Comparison of ENCODE assay signal across 19 mouse cellular contexts in the genomic region with DNA sequence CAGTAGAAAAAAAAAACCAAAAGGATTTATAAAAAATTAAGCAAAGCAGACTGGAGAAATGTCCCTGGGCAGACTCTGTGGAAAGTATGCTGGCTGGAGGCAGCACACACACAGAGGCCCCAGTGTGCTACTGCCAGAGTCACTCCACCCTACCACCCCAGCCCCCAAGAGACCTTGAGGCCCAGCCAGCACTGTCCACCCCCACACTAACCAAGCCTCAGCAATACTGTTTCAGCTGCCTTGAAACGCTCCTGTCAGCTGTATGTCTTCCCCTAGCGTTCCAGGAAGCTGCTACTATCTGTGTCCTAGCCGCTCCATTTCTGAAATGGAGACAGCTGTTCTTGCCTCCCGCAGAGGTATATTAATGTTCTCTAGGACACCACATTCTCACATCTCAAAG. TPM values are rescaled to one million over a fixed set of nuclear protein-coding genes. Genes with fewer than 3 reads are reported as not detected.
DNase-seq lines count a peak whose midpoint lies in the region; ATAC-seq and TF ChIP-seq lines count a peak whose summit lies in the region.
"Had no signal": no experiment of that assay in that cellular context is flagged by ENCODE, and none has a peak within 500 bp of the region (broad histone marks: within the 10 kb centered on the region; RNA-seq: fewer than 3 reads in every experiment).

No protein-coding gene starts in this region.

- H3K4me2 ChIP-seq in lung, embryonic 14.5 days = no peak overlapping the region
- H3K4me2 ChIP-seq: embryonic facial prominence, embryonic 12.5 days; heart, embryonic 15.5 days; hindbrain, embryonic 13.5 days; kidney, embryonic 15.5 days; midbrain, embryonic 13.5 days; neural tube, embryonic 15.5 days had no signal

- no peaks in the 10 kb centered on the region for H3K27me3 ChIP-seq in lung, embryonic 14.5 days (ENCODE audit: insufficient read depth, low read length)
- H3K27me3 ChIP-seq: embryonic facial prominence, embryonic 12.5 days; heart, embryonic 15.5 days had no signal

- H3K27ac ChIP-seq in gastrocnemius, adult 2 months = peak overlapping the region; percentile 63
- no peak overlapping the region for H3K27ac ChIP-seq in lung, embryonic 14.5 days (ENCODE audit: low read depth)
- H3K27ac ChIP-seq: embryonic facial prominence, embryonic 12.5 days; heart, embryonic 15.5 days; hindbrain, embryonic 13.5 days; kidney, embryonic 15.5 days; midbrain, embryonic 13.5 days; neural tube, embryonic 15.5 days had no signal

- no peak for TF ChIP-seq CTCF in gastrocnemius, adult 2 months (IDR thresholded peaks at IDR 0.05)
- TF ChIP-seq CTCF in lung, embryonic 14.5 days (IDR thresholded peaks at IDR 0.05; ENCODE audit: low read depth) = no peak
- TF ChIP-seq CTCF in lung, adult 2 months (IDR thresholded peaks at IDR 0.05; ENCODE audit: insufficient read depth, low read length) = no peak

- DNase-seq in gastrocnemius, adult 2 months = peak; percentile 62
- DNase-seq in gastrocnemius, postnatal 36 days = no peak
- DNase-seq in lung, embryonic 14.5 days = no peak
- no peak for DNase-seq in lung, adult 2 months
- DNase-seq in adrenal gland, adult 8-10 months = peak; percentile 59
- DNase-seq in gastrocnemius, postnatal 14 days = peak; percentile 40
- DNase-seq in cerebellum, postnatal 4 days (ENCODE audit: low spot score in 2 of 2) = no peak
- no peak for DNase-seq in cerebellum, adult 11-12 months
- DNase-seq: cerebellum, adult 11 months; cerebellum, postnatal 36 days; spleen, adult 18-20 months had no signal

- H3K9me3 ChIP-seq in lung, embryonic 14.5 days (ENCODE audit: low read depth, low read length) = no peaks in the 10 kb centered on the region
- H3K9me3 ChIP-seq: embryonic facial prominence, embryonic 12.5 days; heart, embryonic 15.5 days; hindbrain, embryonic 13.5 days; kidney, embryonic 15.5 days; midbrain, embryonic 13.5 days; neural tube, embryonic 15.5 days had no signal

- no peak for TF ChIP-seq POLR2A in lung, adult 2 months (IDR thresholded peaks at IDR 0.05; ENCODE audit: borderline replicate concordance, extremely low read depth, low read depth, low read length)

- 59% methylated on average over 4 of the region's 4 CpGs for WGBS in lung, embryonic 14.5 days
- 73% methylated on average over 4 of the region's 4 CpGs for WGBS in lung, adult 2 months

- intact Hi-C loops in gastrocnemius, adult 2 months (cut with DNase I) = no loop called here
- intact Hi-C loops in gastrocnemius, postnatal 36 days (cut with DNase I) = no loop called here
- intact Hi-C loops in gastrocnemius, postnatal 14 days (cut with DNase I; ENCODE audit: low total_unique reads) = no loop called here

- H3K9ac ChIP-seq in lung, embryonic 14.5 days = no peak overlapping the region
- H3K9ac ChIP-seq: embryonic facial prominence, embryonic 12.5 days; heart, embryonic 15.5 days; hindbrain, embryonic 13.5 days; kidney, embryonic 15.5 days; midbrain, embryonic 13.5 days; neural tube, embryonic 15.5 days had no signal

- peak; percentile 31; the same call in 1 of the 2 replicates for ATAC-seq in lung, embryonic 14.5 days (ENCODE audit: insufficient read depth)
- ATAC-seq: forebrain, embryonic 16.5 days; midbrain, embryonic 13.5 days had no signal

- H3K36me3 ChIP-seq in lung, embryonic 14.5 days (ENCODE audit: insufficient read depth) = no peaks in the 10 kb centered on the region
- H3K36me3 ChIP-seq: embryonic facial prominence, embryonic 12.5 days; heart, embryonic 15.5 days; hindbrain, embryonic 13.5 days; kidney, embryonic 15.5 days; midbrain, embryonic 13.5 days; neural tube, embryonic 15.5 days had no signal

- H3K4me1 ChIP-seq in lung, embryonic 14.5 days (ENCODE audit: insufficient read depth) = no peaks in the 10 kb centered on the region
- H3K4me1 ChIP-seq in lung, adult 2 months (ENCODE audit: control insufficient read depth, insufficient read depth, low read length) = no peaks in the 10 kb centered on the region; the same call in 1 of the 2 replicates
- H3K4me1 ChIP-seq: embryonic facial prominence, embryonic 12.5 days; heart, embryonic 15.5 days; hindbrain, embryonic 13.5 days; kidney, embryonic 15.5 days; midbrain, embryonic 13.5 days; neural tube, embryonic 15.5 days had no signal

- H3K4me3 ChIP-seq in gastrocnemius, adult 2 months = no peak overlapping the region
- no peak overlapping the region for H3K4me3 ChIP-seq in lung, embryonic 14.5 days (ENCODE audit: low read depth, low read length)
- no peak overlapping the region for H3K4me3 ChIP-seq in lung, adult 2 months (replicated peaks; ENCODE audit: extremely low read depth, low read depth, low read length)
- H3K4me3 ChIP-seq: embryonic facial prominence, embryonic 12.5 days; heart, embryonic 15.5 days; hindbrain, embryonic 13.5 days; kidney, embryonic 15.5 days; midbrain, embryonic 13.5 days; myocyte; neural tube, embryonic 15.5 days had no signal

RNA-seq across cellular contexts. Expression of a gene that starts 16.2 kb away (rescaled TPM):
- 10 to 100 TPM; 14.1 to 15.4 TPM for total RNA-seq in gastrocnemius, adult 2 months (2021)
- 10 to 100 TPM; 18.4 to 20.9 TPM for total RNA-seq in gastrocnemius, postnatal 36 days (2021)
- polyA plus RNA-seq in lung, embryonic 14.5 days (2014; fragmentation: Nextera tagmentation; extraction: Ambion mirVana) = 946 and 954 TPM in 2 replicates
- 31.8 and 41.1 TPM in 2 replicates for polyA plus RNA-seq in lung, adult 2 months (2012; rRNA removed)
- 100 to 1,000 TPM in 2 of 4 experiments, 10 to 100 TPM in 2; 94.2 to 139 (median 116) TPM for total RNA-seq in adrenal gland, adult 8-10 months (2022)
- 100 to 1,000 TPM; 324 to 372 TPM for total RNA-seq in gastrocnemius, postnatal 14 days (2021)

Comparison
In these comparisons a context has a peak if more than half of its experiments do, and no peak if none do; other contexts are left out.
1. DNase-seq: peak in gastrocnemius, adult 2 months (single experiment), adrenal gland, adult 8-10 months (single experiment) and gastrocnemius, postnatal 14 days (single experiment); none in gastrocnemius, postnatal 36 days (0 of 2), lung, embryonic 14.5 days (single experiment), lung, adult 2 months (single experiment), cerebellum, postnatal 4 days (0 of 2) and cerebellum, adult 11-12 months (single experiment).
2. RNA of a gene that starts 16.2 kb away (total RNA-seq): 324 to 372 TPM in gastrocnemius, postnatal 14 days and 94.2 to 139 TPM in adrenal gland, adult 8-10 months; 18.4 to 20.9 TPM in gastrocnemius, postnatal 36 days and 14.1 to 15.4 TPM in gastrocnemius, adult 2 months; every median in the first group is over 4 times any median in the second.